8 mouse cellular contexts compared by ENCODE assay signal in genomic region chr17:46855328-46856106, GRCm38 (mm10). TPM values are rescaled to one million over a fixed set of nuclear protein-coding genes. Genes with fewer than 3 reads are reported as not detected.
DNase-seq lines count a peak whose midpoint lies in the region; ATAC-seq and TF ChIP-seq lines count a peak whose summit lies in the region.

No protein-coding gene starts in this region.

- TF ChIP-seq POLR2A in bone marrow macrophage, adult 2 months (IDR thresholded peaks at IDR 0.05; ENCODE audit: borderline replicate concordance, low read depth, low read length) = no peak

- H3K27me3 ChIP-seq in heart, postnatal 0 days (ENCODE audit: control insufficient read depth, insufficient read depth, low read length) = no peaks in the 10 kb centered on the region
- no peaks in the 10 kb centered on the region for H3K27me3 ChIP-seq in liver, embryonic 12.5 days (replicated peaks)
- H3K27me3 ChIP-seq in splenic B cell, adult 2 months (ENCODE audit: control insufficient read depth, insufficient read depth, low read length, poor library complexity, severe bottlenecking) = no peaks in the 10 kb centered on the region

- H3K9me3 ChIP-seq in heart, postnatal 0 days (replicated peaks; ENCODE audit: control insufficient read depth, low read length) = no peaks in the 10 kb centered on the region
- no peaks in the 10 kb centered on the region for H3K9me3 ChIP-seq in liver, embryonic 12.5 days (replicated peaks)

- no peak for TF ChIP-seq CTCF in bone marrow macrophage, adult 2 months (IDR thresholded peaks at IDR 0.05; ENCODE audit: low read depth, low read length)
- no peak for TF ChIP-seq CTCF in heart, postnatal 0 days (IDR thresholded peaks at IDR 0.05; ENCODE audit: low read depth)

- WGBS in heart, postnatal 0 days = 39% methylated on average over 15 of the region's 15 CpGs
- 55% methylated on average over 15 of the region's 15 CpGs for WGBS in liver, embryonic 12.5 days (ENCODE audit: insufficient replicate concordance)

- H3K4me1 ChIP-seq in bone marrow macrophage, adult 2 months (ENCODE audit: control insufficient read depth, insufficient read depth, low read length) = peaks cover 19% of the 10 kb centered on the region
- H3K4me1 ChIP-seq in heart, postnatal 0 days (ENCODE audit: control insufficient read depth, insufficient read depth) = peaks cover 22% of the 10 kb centered on the region
- peaks cover 47% of the 10 kb centered on the region for H3K4me1 ChIP-seq in liver, embryonic 12.5 days

- peak overlapping the region; percentile 94 for H3K4me3 ChIP-seq in bone marrow macrophage, adult 2 months (ENCODE audit: insufficient read depth, low read length)
- H3K4me3 ChIP-seq in heart, postnatal 0 days (ENCODE audit: low read depth, low read length) = peak overlapping the region; percentile 86
- peak overlapping the region; percentile 97 for H3K4me3 ChIP-seq in liver, embryonic 12.5 days

- peak overlapping the region; percentile 80 for H3K4me2 ChIP-seq in heart, postnatal 0 days (ENCODE audit: low read depth, low read length)
- peak overlapping the region; percentile 74 for H3K4me2 ChIP-seq in liver, embryonic 12.5 days

- peak; percentile 43 for DNase-seq in kidney, adult 9 months
- DNase-seq in kidney, postnatal 25 days = no peak
- DNase-seq in heart, postnatal 0 days (ENCODE audit: low spot score) = no peak
- peak; percentile 32 for DNase-seq in splenic B cell, adult 2 months (ENCODE audit: low read depth, low spot score)
- no peak for DNase-seq in left cerebral cortex, adult 18-20 months (ENCODE audit: low spot score in 2 of 2)
- no peak for DNase-seq in ovary, postnatal 14 days (ENCODE audit: low spot score)

- TF ChIP-seq EP300 in heart, postnatal 0 days (IDR thresholded peaks at IDR 0.05; ENCODE audit: low read depth) = no peak

- H3K9ac ChIP-seq in heart, postnatal 0 days (replicated peaks; ENCODE audit: low read depth, low read length) = peak overlapping the region; percentile 99
- peak overlapping the region; percentile 100 for H3K9ac ChIP-seq in liver, embryonic 12.5 days

- peak overlapping the region; percentile 99 for H3K27ac ChIP-seq in bone marrow macrophage, adult 2 months (ENCODE audit: insufficient read depth, low read depth, low read length)
- peak overlapping the region; percentile 99 for H3K27ac ChIP-seq in heart, postnatal 0 days (ENCODE audit: low read depth)
- H3K27ac ChIP-seq in liver, embryonic 12.5 days = peak overlapping the region; percentile 99

- ATAC-seq in heart, postnatal 0 days (ENCODE audit: insufficient read depth, low read depth) = no peak
- no peak for ATAC-seq in liver, embryonic 12.5 days

- no peaks in the 10 kb centered on the region for H3K36me3 ChIP-seq in heart, postnatal 0 days (replicated peaks; ENCODE audit: control insufficient read depth, insufficient read depth, low read length)
- 0 out of 2 replicates have a peak, but pooled peaks cover 4% of the 10 kb centered on the region for H3K36me3 ChIP-seq in liver, embryonic 12.5 days
- H3K36me3 ChIP-seq in splenic B cell, adult 2 months (ENCODE audit: control insufficient read depth, insufficient read depth, low read length, poor library complexity, severe bottlenecking) = no peaks in the 10 kb centered on the region

RNA-seq across cellular contexts. Expression of gene Bicral, which starts 2.8 kb away (rescaled TPM):
- 11.3 and 11.8 TPM in 2 replicates for polyA plus RNA-seq in bone marrow macrophage, adult 2 months (2012; ENCODE audit: insufficient read depth, insufficient read length, missing spikeins)
- total RNA-seq in heart, postnatal 0 days (2014; rRNA removed; ENCODE audit: low replicate concordance) = 3.6 and 17.2 TPM in 2 replicates
- 1.8 and 2.3 TPM in 2 replicates for polyA plus RNA-seq in heart, postnatal 0 days (2015; fragmentation: Nextera tagmentation; extraction: Ambion mirVana)
- polyA plus RNA-seq in liver, embryonic 12.5 days (2016; fragmentation: Nextera tagmentation; extraction: Ambion mirVana) = 4.8 and 5.2 TPM in 2 replicates
- total RNA-seq in left cerebral cortex, adult 18-20 months (2021) = 10 to 100 TPM; 53.2 to 58.9 TPM

RNA-seq across cellular contexts. Expression of gene Tbcc, which starts 35.0 kb away (rescaled TPM):
- polyA plus RNA-seq in bone marrow macrophage, adult 2 months (2012; ENCODE audit: insufficient read depth, insufficient read length, missing spikeins) = 11.4 and 13.6 TPM in 2 replicates
- total RNA-seq in heart, postnatal 0 days (2014; rRNA removed; ENCODE audit: low replicate concordance) = 37.8 and 44.8 TPM in 2 replicates
- polyA plus RNA-seq in heart, postnatal 0 days (2015; fragmentation: Nextera tagmentation; extraction: Ambion mirVana) = 43.6 and 43.7 TPM in 2 replicates
- 34.2 and 36.4 TPM in 2 replicates for polyA plus RNA-seq in liver, embryonic 12.5 days (2016; fragmentation: Nextera tagmentation; extraction: Ambion mirVana)
- total RNA-seq in left cerebral cortex, adult 18-20 months (2021) = 10 to 100 TPM; 33.5 to 33.8 TPM

RNA-seq across cellular contexts. Expression of gene Prph2, which starts 54.7 kb away (rescaled TPM):
- not detected in 2 replicates for polyA plus RNA-seq in bone marrow macrophage, adult 2 months (2012; ENCODE audit: insufficient read depth, insufficient read length, missing spikeins)
- total RNA-seq in heart, postnatal 0 days (2014; rRNA removed; ENCODE audit: low replicate concordance) = not detected in 2 replicates
- polyA plus RNA-seq in heart, postnatal 0 days (2015; fragmentation: Nextera tagmentation; extraction: Ambion mirVana) = not detected in 2 replicates
- not detected in 2 replicates for polyA plus RNA-seq in liver, embryonic 12.5 days (2016; fragmentation: Nextera tagmentation; extraction: Ambion mirVana)
- not detected for total RNA-seq in left cerebral cortex, adult 18-20 months (2021)

Comparison
In these comparisons a context has a peak if more than half of its experiments do, and no peak if none do; other contexts are left out.
1. DNase-seq: peak in kidney, adult 9 months (single experiment) and splenic B cell, adult 2 months (single experiment); none in kidney, postnatal 25 days (0 of 2), heart, postnatal 0 days (single experiment), left cerebral cortex, adult 18-20 months (0 of 2) and ovary, postnatal 14 days (single experiment).
2. Peak in every context shown above with its lines, with median percentiles within 50 percentile points of each other: H3K27ac ChIP-seq and H3K4me3 ChIP-seq.